Mouse (Mus musculus): ENCODE results near the gene Ccdc113.

Ccdc113 gene

GRCm38 (mm10) chr8:95539487-95539886, 5.6 kb downstream of the Ccdc113 start:
- DNase-seq (ENCODE audit: low spot score) = no peak

GRCm38 (mm10) chr8:95542191-95542590, 8.3 kb downstream of the Ccdc113 start:
- no peak for DNase-seq (ENCODE audit: low spot score)

GRCm38 (mm10) chr8:95543065-95543464, 9.2 kb downstream of the Ccdc113 start:
- no peak for DNase-seq (ENCODE audit: low spot score)

- DNase-seq (ENCODE audit: low spot score) = no peak
These were observed 11.9 kb downstream of the Ccdc113 start for GRCm38 (mm10) chr8:95545815-95546214.

GRCm38 (mm10) chr8:95546986-95547385, 13.1 kb downstream of the Ccdc113 start:
- no peak for DNase-seq (ENCODE audit: low spot score)

- no peak for DNase-seq (ENCODE audit: low spot score)
These were observed 14.0 kb downstream of the Ccdc113 start for GRCm38 (mm10) chr8:95547931-95548330.

- no peak for DNase-seq (ENCODE audit: low spot score)
These were observed 16.3 kb downstream of the Ccdc113 start for GRCm38 (mm10) chr8:95549871-95550829.

- no peak for DNase-seq (ENCODE audit: low spot score)
These were observed 17.7 kb downstream of the Ccdc113 start for GRCm38 (mm10) chr8:95551577-95551976.

GRCm38 (mm10) chr8:95555963-95556362, 22.1 kb downstream of the Ccdc113 start:
- no peak for DNase-seq (ENCODE audit: low spot score)

GRCm38 (mm10) chr8:95566217-95566616, 32.3 kb downstream of the Ccdc113 start:
- DNase-seq (ENCODE audit: low spot score) = no peak

GRCm38 (mm10) chr8:95566809-95567208, 32.9 kb downstream of the Ccdc113 start:
- no peak for DNase-seq (ENCODE audit: low spot score)

GRCm38 (mm10) chr8:95573146-95573545, 39.3 kb downstream of the Ccdc113 start:
- no peak for DNase-seq (ENCODE audit: low spot score)

- DNase-seq (ENCODE audit: low spot score) = no peak
These were observed 42.4 kb downstream of the Ccdc113 start, which contains the start of gene Prss54 for GRCm38 (mm10) chr8:95576240-95576639. Gene Prss54 (minus strand): TSS chr8:95576340.

GRCm38 (mm10) chr8:95587339-95587738, 53.5 kb downstream of the Ccdc113 start:
- DNase-seq (ENCODE audit: low spot score) = no peak

- no peak for DNase-seq (ENCODE audit: low spot score)
These were observed 55.4 kb downstream of the Ccdc113 start for GRCm38 (mm10) chr8:95589282-95589681.

GRCm38 (mm10) chr8:95590539-95590938, 56.7 kb downstream of the Ccdc113 start:
- no peak for DNase-seq (ENCODE audit: low spot score)

- no peak for DNase-seq (ENCODE audit: low spot score)
These were observed 58.4 kb downstream of the Ccdc113 start for GRCm38 (mm10) chr8:95592131-95592780.

GRCm38 (mm10) chr8:95593439-95594393, 59.8 kb downstream of the Ccdc113 start:
- DNase-seq (ENCODE audit: low spot score) = no peak

- no peak for DNase-seq (ENCODE audit: low spot score)
These were observed 61.2 kb downstream of the Ccdc113 start for GRCm38 (mm10) chr8:95595131-95595530.

GRCm38 (mm10) chr8:95596841-95597241, 63.0 kb downstream of the Ccdc113 start:
- DNase-seq (ENCODE audit: low spot score) = peak; percentile 9

- peak; percentile 36 for DNase-seq (ENCODE audit: low spot score)
These were observed 66.0 kb downstream of the Ccdc113 start for GRCm38 (mm10) chr8:95599861-95600260.

- no peak for DNase-seq (ENCODE audit: low spot score)
These were observed 67.4 kb downstream of the Ccdc113 start for GRCm38 (mm10) chr8:95601306-95601705.

All from yolk sac, embryonic 10.5 days (tissue).